Mouse (Mus musculus) liver, postnatal 0 days (tissue): ENCODE results near the gene Wdr5b.

Experiments used
- CTCF ChIP-seq: sonication (generic); IDR thresholded peaks from 2 replicates; pipeline ENCODE4 v1.5.1; 2016; ENCODE audit warnings: antibody characterized with exemption, low read depth
- EP300 ChIP-seq: IDR thresholded peaks from 2 replicates; pipeline ENCODE4 v1.6.1; 2016; ENCODE audit warnings: antibody characterized with exemption, low read depth, mild to moderate bottlenecking

DNA sequence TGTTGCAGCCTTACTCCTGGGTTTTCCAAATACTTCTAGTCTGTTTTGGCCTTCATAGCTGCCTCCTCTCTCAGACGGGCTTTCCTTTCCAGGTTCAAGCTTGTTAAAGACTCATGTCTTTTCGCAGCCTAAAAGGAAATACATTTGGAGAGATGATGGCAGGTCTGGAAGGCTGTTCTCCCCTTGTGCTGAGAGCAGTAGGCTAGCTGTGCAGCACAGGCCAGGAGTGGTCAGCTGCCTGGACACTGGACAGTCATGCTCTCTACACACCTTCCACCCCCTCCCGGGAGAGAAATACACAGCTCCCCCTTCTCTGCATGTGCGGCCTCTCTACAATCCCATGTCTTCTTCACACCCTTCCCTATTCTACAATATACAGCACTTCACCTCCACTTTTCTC, 3.0 kb downstream of the Wdr5b start:
- TF ChIP-seq CTCF = no peak
- TF ChIP-seq EP300 = no peak
